Mouse (Mus musculus): ENCODE measurements at regions not wholly inside any gene's neighbourhood (a gene's known extent, or its start where the extent isn't known, plus 50 kb on each side); places are given as distances from the start of the nearest gene placed in this dataset.

DNA sequence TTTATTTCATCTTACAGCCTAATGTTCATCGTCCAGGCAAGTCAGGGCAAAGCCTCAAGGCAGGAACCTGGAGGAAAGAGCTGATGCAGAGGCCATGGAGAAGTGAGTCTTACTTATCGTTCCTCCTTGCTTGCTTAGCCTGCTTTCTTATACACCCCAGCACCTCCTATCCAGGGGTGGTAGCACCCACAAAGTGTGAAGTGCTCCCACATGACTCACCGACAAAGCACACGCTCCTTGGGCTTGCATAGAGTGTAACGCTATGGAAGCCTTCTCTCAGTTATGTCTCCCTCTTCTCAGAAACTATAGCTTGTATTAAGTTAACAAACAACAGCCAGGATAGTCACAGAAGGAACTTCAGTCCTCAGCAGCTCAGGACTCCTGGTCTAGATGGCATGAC is 225.4 kb downstream of the Rpl10-ps3 start:
- TF ChIP-seq CTCF (conservative IDR thresholded peaks at IDR 0.05 in 1 of 2, IDR thresholded peaks at IDR 0.05 in 1 of 2; ENCODE audit: low read depth in 2 of 2, low read length in 2 of 2) (no peak), GABPA (IDR thresholded peaks at IDR 0.05; ENCODE audit: insufficient replicate concordance, low read depth, low read length) (no peak), POLR2A (IDR thresholded peaks at IDR 0.05; ENCODE audit: low read depth, low read length) (no peak), ZC3H11A (IDR thresholded peaks at IDR 0.05; ENCODE audit: low read depth, low read length) (no peak), PAX5 (IDR thresholded peaks at IDR 0.05; ENCODE audit: low read length) (no peak), EP300 (IDR thresholded peaks at IDR 0.05; ENCODE audit: low read length) (no peak)

Measured in CH12.LX (cell line).